Mouse (Mus musculus) C2C12 (cell line): ENCODE results near the gene Nuak1. TPM values are rescaled to one million over a fixed set of nuclear protein-coding genes. Genes with fewer than 3 reads are reported as not detected.

Experiments used
- H3K27me3 ChIP-seq: one replicate; pipeline ENCODE4 v1.6.1; 2011; ENCODE audit not compliant: control insufficient read depth, insufficient read depth, insufficient read length
- H3K36me3 ChIP-seq: one replicate; pipeline ENCODE4 v1.6.1; 2011; ENCODE audit not compliant: control insufficient read depth, insufficient read depth
- H3K4me3 ChIP-seq: one replicate; pipeline ENCODE4 v1.5.1; 2011; ENCODE audit warnings: mild to moderate bottlenecking, control low read depth; ENCODE audit not compliant: poor library complexity, insufficient read depth, severe bottlenecking
- H3K79me2 ChIP-seq: one replicate; pipeline ENCODE4 v1.6.1; 2011; ENCODE audit not compliant: control insufficient read depth, insufficient read depth
- H3K79me3 ChIP-seq: one replicate; pipeline ENCODE4 v1.6.1; 2011; ENCODE audit warnings: low read depth, control low read depth
- H3ac ChIP-seq: one replicate; pipeline ENCODE3; 2011; ENCODE audit warnings: low read depth; ENCODE audit not compliant: control insufficient read depth, insufficient read length
- CEBPB ChIP-seq: IDR thresholded peaks from one replicate; pipeline ENCODE4 v1.6.1; 2011; ENCODE audit warnings: low read depth, mild to moderate bottlenecking, control low read depth, moderate library complexity
- CTCF ChIP-seq: IDR thresholded peaks from one replicate; pipeline ENCODE4 v1.5.1; 2011; ENCODE audit not compliant: control insufficient read depth, insufficient read depth, insufficient read length
- FOSL1 ChIP-seq: IDR thresholded peaks from one replicate; pipeline ENCODE4 v1.8.0; 2011; ENCODE audit warnings: mild to moderate bottlenecking, low read length; ENCODE audit not compliant: poor library complexity, insufficient read depth, severe bottlenecking
- MAX ChIP-seq: IDR thresholded peaks from one replicate; pipeline ENCODE4 v1.6.1; 2011; ENCODE audit warnings: mild to moderate bottlenecking, control low read depth
- MYOD1 ChIP-seq: IDR thresholded peaks from one replicate; pipeline ENCODE4 v1.6.1; 2011; ENCODE audit warnings: low read depth; ENCODE audit not compliant: control insufficient read depth, insufficient read length
- MYOG ChIP-seq: IDR thresholded peaks from one replicate; pipeline ENCODE4 v1.6.1; 2011; ENCODE audit not compliant: control insufficient read depth, insufficient read length; ENCODE audit errors: extremely low read depth
- USF1 ChIP-seq: IDR thresholded peaks from one replicate; pipeline ENCODE4 v1.6.1; 2011; ENCODE audit warnings: low read depth, mild to moderate bottlenecking, control low read depth, moderate library complexity
- polyA plus RNA-seq: library from polyadenylated mRNA; unstranded; fragments of >200 nt; fragmentation: generic; extraction: Trizol; gene quantifications from one replicate; pipeline ENCODE4 v1.2.1, GENCODE M21; 2012; ENCODE audit warnings: missing spikeins

The Nuak1 gene
- polyA plus RNA-seq, 1 experiment, result 15.2 TPM

DNA sequence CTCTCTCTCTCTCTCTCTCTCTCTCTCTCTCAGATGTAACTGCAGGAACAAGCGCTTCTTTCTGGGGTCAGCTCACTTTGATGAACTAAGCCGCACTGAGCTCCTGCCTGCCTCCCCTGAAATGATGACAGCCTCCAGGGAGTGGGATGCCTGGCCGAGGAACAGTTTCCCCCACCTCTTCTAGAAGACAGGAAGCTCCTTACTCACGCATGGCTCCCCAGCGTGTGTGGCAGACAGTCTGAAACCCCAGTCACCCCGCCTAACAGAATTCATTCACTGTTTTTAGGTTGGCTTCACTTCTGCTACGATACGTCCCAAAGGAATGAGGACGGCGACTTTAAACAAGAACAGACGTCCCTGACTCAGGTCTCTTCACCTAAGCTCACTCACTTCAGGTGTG, 4.5 kb downstream of the Nuak1 start:
- no peaks in the 10 kb centered on the region for H3K27me3 ChIP-seq
- TF ChIP-seq FOSL1, result no peak
- TF ChIP-seq MYOG, result no peak
- no peak for TF ChIP-seq MAX
- TF ChIP-seq CTCF, result no peak
- TF ChIP-seq USF1, result no peak
- TF ChIP-seq MYOD1, result no peak
- TF ChIP-seq CEBPB, result no peak
- no peak overlapping the region for H3K4me3 ChIP-seq
- peaks cover 56% of the 10 kb centered on the region for H3K79me2 ChIP-seq
- peaks cover 9% of the 10 kb centered on the region for H3K36me3 ChIP-seq
- no peak overlapping the region for H3ac ChIP-seq
- peaks cover 23% of the 10 kb centered on the region for H3K79me3 ChIP-seq

DNA sequence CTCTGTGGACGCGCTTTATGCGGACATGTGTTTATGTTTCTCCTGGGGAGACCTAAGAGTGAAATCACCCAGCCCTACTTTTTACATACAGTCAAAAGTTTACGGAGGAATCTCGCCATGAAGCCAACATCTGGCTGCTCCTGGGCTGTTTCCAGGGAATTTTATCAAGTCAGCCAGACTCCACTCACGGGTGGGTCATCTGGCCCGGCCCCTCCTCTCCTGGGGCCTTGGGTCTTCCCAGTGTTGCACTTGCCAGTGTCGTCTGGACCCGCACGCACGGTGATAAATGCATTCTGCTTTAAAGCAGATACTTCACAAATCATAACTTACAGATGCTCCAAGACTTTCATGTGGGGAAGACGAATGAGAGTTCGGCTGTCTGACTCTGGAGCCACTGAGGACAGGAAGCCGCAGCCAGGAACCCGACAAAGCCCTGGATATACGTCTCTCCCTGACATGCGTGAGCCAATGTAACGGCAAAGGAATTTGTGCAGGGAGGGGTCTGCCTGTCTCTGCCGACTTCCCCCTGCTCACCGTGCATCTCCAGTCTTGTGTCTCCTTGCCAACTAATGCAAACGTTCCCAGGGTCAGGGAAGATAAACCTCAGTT, 7.1 kb downstream of the Nuak1 start:
- H3K4me3 ChIP-seq, result no peak overlapping the region
- H3ac ChIP-seq, result no peak overlapping the region
- no peak for TF ChIP-seq MYOG
- no peak for TF ChIP-seq MYOD1
- no peak for TF ChIP-seq CTCF
- TF ChIP-seq MAX, result no peak
- no peak for TF ChIP-seq USF1
- no peak for TF ChIP-seq CEBPB
- TF ChIP-seq FOSL1, result no peak
- H3K79me3 ChIP-seq, result peaks cover 19% of the 10 kb centered on the region
- peaks cover 53% of the 10 kb centered on the region for H3K79me2 ChIP-seq
- H3K36me3 ChIP-seq, result peaks cover 9% of the 10 kb centered on the region
- no peaks in the 10 kb centered on the region for H3K27me3 ChIP-seq

DNA sequence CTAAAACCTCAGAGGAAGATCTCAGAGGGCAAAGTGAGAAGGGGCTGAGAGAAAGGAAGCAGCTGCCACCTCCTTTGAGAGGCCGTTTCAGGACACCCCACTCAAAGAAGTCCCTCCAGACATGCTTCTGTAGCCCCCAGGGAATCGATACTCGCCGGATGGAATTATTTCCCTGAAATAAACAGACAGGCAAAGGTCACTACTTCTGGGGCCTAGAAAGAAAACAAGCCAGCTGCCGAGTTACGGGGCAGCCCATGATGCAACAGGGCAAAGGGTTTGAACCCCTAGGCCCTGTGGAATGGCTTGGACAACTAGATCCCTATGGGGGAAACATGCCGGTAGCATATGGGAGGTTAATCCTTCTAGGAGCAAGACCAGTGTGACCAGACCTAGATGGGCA, 16.0 kb downstream of the Nuak1 start:
- TF ChIP-seq CTCF (no peak), MYOG (no peak), FOSL1 (no peak), USF1 (no peak), MYOD1 (no peak), MAX (no peak), CEBPB (no peak)
- peaks cover 9% of the 10 kb centered on the region for H3K79me3 ChIP-seq
- no peak overlapping the region for H3K4me3 ChIP-seq
- no peak overlapping the region for H3ac ChIP-seq
- peaks cover 13% of the 10 kb centered on the region for H3K36me3 ChIP-seq
- H3K79me2 ChIP-seq, result peaks cover 32% of the 10 kb centered on the region
- no peaks in the 10 kb centered on the region for H3K27me3 ChIP-seq

DNA sequence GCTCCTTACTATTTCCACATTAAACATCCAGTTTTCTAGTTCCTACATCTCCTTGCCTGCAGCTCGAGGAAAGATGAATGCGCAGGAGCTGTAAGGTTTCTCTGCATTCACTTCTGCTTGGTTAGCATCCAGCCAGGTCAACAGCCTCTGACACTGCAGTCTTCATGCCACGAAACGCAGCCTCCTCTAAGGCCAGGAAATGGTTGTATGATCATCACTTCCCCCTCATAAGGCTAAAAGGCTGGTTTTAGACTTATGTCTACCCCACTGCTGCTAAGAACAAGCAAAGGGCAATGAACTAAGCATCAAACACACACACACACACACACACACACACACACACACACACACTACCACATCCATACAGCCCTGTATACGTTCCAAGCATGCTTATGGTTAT, 16.5 kb downstream of the Nuak1 start:
- TF ChIP-seq MYOG (no peak), MAX (no peak), CTCF (no peak), CEBPB (no peak), FOSL1 (no peak), USF1 (no peak), MYOD1 (no peak)
- H3K27me3 ChIP-seq, result no peaks in the 10 kb centered on the region
- peaks cover 37% of the 10 kb centered on the region for H3K79me2 ChIP-seq
- peaks cover 13% of the 10 kb centered on the region for H3K36me3 ChIP-seq
- peaks cover 9% of the 10 kb centered on the region for H3K79me3 ChIP-seq
- H3ac ChIP-seq, result no peak overlapping the region
- no peak overlapping the region for H3K4me3 ChIP-seq

DNA sequence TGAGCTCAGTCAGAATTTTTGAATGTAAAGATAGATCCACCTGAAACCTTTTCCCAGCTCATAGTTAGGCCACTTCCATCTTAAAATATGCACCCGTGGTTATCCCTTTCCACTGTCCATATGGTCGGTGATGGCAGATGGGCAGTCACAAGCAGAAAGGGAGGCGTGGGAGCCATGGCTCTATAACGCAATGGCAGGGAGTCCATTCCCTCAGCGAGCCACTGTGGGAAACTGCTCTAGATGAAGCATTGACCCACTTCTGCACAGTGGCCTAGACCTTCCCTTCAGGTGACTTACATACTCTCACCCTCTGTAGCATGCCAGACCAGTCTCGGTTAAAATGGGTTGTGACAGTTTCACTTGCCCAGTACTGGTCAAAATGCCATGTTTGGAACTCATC, 19.8 kb downstream of the Nuak1 start:
- H3K36me3 ChIP-seq, result peaks cover 13% of the 10 kb centered on the region

DNA sequence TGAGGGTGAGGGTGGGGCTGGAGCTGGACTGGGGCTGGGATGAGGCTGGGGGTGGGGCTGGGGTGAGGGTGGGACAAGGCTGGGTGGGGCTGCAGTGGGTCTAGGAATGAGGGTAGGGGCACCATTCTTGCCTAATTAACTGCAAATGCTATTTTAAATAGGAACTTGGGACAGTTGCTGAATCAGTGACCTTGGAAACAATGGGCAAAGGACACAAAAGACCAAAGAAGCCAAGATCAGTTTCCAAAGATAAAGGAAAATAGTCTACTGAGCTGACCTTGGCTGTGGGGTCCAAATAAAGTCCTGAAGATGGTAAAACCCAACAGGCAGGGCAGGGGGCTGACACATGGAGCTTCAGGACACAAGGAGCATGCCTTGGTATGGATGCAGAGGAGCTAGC, 22.0 kb downstream of the Nuak1 start:
- Histone ChIP-seq H3K79me2 (peaks cover 24% of the 10 kb centered on the region), H3ac (no peak overlapping the region), H3K79me3 (peaks cover 8% of the 10 kb centered on the region), H3K36me3 (peaks cover 13% of the 10 kb centered on the region), H3K27me3 (no peaks in the 10 kb centered on the region), H3K4me3 (no peak overlapping the region)
- TF ChIP-seq USF1 (no peak), FOSL1 (no peak), CTCF (no peak), MYOD1 (no peak), MAX (no peak), MYOG (no peak), CEBPB (no peak)

More for the DNA sequence above, 19.8 kb downstream of the Nuak1 start:
- H3K79me3 ChIP-seq, result peaks cover 9% of the 10 kb centered on the region
- peaks cover 29% of the 10 kb centered on the region for H3K79me2 ChIP-seq
- no peak overlapping the region for H3K4me3 ChIP-seq
- no peaks in the 10 kb centered on the region for H3K27me3 ChIP-seq
- H3ac ChIP-seq, result no peak overlapping the region
- TF ChIP-seq MYOG (no peak), FOSL1 (no peak)
